Mouse (Mus musculus): ENCODE results near the gene Ccdc71. TPM values are rescaled to one million over a fixed set of nuclear protein-coding genes. Genes with fewer than 3 reads are reported as not detected.
A peak's percentile ranks its signal among the peaks of the same experiment; 100 is the strongest.

Gene Ccdc71
- polyA plus RNA-seq, 1 experiment from 2014 or later, result 43.9 TPM

DNA sequence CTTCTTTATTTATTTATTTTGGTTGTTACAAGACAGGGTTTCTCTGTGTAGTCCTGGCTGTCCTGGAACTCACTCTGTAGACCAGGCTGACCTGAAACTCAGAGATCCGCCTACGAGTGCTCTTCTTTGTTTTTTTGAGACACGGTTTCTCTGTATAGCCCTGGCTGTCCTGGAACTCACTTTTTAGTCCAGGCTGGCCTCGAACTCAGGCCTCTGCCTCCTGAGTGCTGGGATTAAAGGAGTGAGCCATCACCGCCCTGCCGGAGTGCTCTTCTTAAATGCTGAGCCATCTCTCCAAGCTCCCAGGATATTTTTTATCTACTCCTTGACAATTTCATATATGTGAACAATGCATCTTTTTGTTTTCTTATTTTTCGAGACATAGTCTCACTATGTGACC, 46.6 kb downstream of the Ccdc71 start:
- peaks cover 36% of the 10 kb centered on the region for H3K36me3 ChIP-seq (ENCODE audit: control insufficient read depth, insufficient read depth, low read length)
- H3K9ac ChIP-seq (ENCODE audit: low read length), result no peak overlapping the region
- H3K9me3 ChIP-seq (ENCODE audit: control insufficient read depth, low read length), result no peaks in the 10 kb centered on the region
- DNase-seq (ENCODE audit: low spot score) (no peak), ATAC-seq (replicated peaks; ENCODE audit: low FRiP score, low TSS enrichment, low read depth) (no peak)
- peaks cover 11% of the 10 kb centered on the region for H3K4me1 ChIP-seq (replicated peaks; ENCODE audit: control insufficient read depth, insufficient read depth, low read length)
- H3K4me3 ChIP-seq (ENCODE audit: low read depth, low read length), result no peak overlapping the region
- WGBS, result 82% methylated on average over 7 of the region's 7 CpGs
- H3K4me2 ChIP-seq (ENCODE audit: low read length), result peak overlapping the region; percentile 93
- H3K27ac ChIP-seq (ENCODE audit: low read depth), result peak overlapping the region; percentile 81; the same call in 1 of the 2 replicates
- H3K27me3 ChIP-seq (replicated peaks; ENCODE audit: control insufficient read depth, insufficient read depth, low read length), result no peaks in the 10 kb centered on the region

DNA sequence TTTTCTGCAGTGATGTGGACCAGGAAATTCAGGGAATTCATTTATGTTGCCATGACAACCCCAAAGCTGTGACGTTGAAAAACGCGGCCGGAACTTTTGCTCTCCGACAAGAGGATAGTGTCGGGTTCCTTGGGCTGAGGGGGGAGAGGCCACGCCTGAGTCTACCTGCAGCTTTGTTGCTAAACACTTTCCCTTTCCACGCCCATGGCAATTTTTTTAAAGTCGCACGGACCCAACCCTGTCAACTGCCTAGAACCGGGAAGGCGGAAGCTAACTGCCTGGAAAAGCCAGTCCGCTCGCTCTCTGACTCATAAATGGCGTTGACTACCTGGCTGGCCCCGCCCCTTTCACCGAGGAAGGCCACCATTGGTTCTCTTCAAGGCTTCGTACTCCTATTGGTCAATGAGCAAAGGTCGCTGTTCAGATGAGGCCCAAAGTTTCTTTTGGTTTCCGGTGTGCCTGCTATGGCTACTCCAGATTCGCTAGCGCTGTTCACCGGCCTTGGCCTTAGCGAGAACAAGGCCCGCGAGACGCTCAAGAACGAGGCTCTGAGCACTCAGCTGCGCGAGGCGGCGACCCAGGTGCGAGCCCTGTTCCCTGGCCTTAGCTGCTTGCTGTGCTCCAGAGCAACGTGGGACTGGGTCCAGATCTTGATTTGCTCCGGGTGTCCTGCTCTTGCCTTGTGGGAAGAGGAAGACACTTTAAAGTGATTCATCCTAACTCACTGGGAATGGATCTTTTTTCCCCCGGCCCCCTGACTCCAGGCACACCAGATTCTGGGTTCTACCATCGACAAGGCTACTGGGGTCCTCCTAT, 47.5 kb downstream of the Ccdc71 start, which contains the start of gene Qars:
TSS of gene Qars (plus strand) at position 88 of the 816 bp plus-strand sequence.
- under 1% methylated on average over 37 of the region's 37 CpGs for WGBS
- Histone ChIP-seq H3K4me3 (ENCODE audit: low read depth, low read length) (peak within 1 kb of the TSS; percentile 78), H3K9me3 (ENCODE audit: control insufficient read depth, low read length) (no peaks in the 10 kb centered on the region), H3K4me2 (ENCODE audit: low read length) (peak within 1 kb of the TSS; percentile 93), H3K27me3 (replicated peaks; ENCODE audit: control insufficient read depth, insufficient read depth, low read length) (no peaks in the 10 kb centered on the region), H3K9ac (ENCODE audit: low read length) (peak within 1 kb of the TSS; percentile 73), H3K4me1 (replicated peaks; ENCODE audit: control insufficient read depth, insufficient read depth, low read length) (peaks cover 11% of the 10 kb centered on the region), H3K27ac (ENCODE audit: low read depth) (peak within 1 kb of the TSS; percentile 81), H3K36me3 (ENCODE audit: control insufficient read depth, insufficient read depth, low read length) (peaks cover 37% of the 10 kb centered on the region)
- DNase-seq (ENCODE audit: low spot score), result peak; percentile 97
- peak; percentile 97 for ATAC-seq (replicated peaks; ENCODE audit: low FRiP score, low TSS enrichment, low read depth)

DNA sequence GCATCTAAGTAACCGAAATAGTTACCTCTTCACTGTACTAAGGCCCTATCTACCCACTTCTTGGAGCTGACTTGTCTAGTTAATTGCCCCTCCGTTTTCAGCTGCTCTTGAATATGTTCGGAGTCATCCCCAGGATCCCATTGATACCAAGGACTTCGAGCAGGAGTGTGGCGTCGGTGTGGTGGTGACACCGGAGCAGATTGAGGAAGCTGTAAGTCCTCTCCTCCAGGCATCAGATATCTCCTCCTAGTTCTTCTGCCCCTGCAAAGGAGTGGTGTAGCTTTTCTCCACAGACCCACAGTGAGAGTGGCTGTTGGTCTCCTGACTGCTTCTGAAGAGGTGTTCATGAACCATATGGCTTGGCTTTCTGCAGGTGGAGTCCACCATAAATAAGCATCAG, 48.4 kb downstream of the Ccdc71 start:
- ATAC-seq (replicated peaks; ENCODE audit: low FRiP score, low TSS enrichment, low read depth) (no peak), DNase-seq (ENCODE audit: low spot score) (no peak)
- WGBS, result 88% methylated on average over 7 of the region's 7 CpGs
- no peaks in the 10 kb centered on the region for H3K27me3 ChIP-seq (replicated peaks; ENCODE audit: control insufficient read depth, insufficient read depth, low read length)
- peak overlapping the region; percentile 93 for H3K4me2 ChIP-seq (ENCODE audit: low read length)
- peak overlapping the region; percentile 73 for H3K9ac ChIP-seq (ENCODE audit: low read length)
- H3K27ac ChIP-seq (ENCODE audit: low read depth), result no peak overlapping the region; the same call in 1 of the 2 replicates
- peaks cover 11% of the 10 kb centered on the region for H3K4me1 ChIP-seq (replicated peaks; ENCODE audit: control insufficient read depth, insufficient read depth, low read length)
- peaks cover 43% of the 10 kb centered on the region for H3K36me3 ChIP-seq (ENCODE audit: control insufficient read depth, insufficient read depth, low read length)
- peak overlapping the region; percentile 78 for H3K4me3 ChIP-seq (ENCODE audit: low read depth, low read length)
- H3K9me3 ChIP-seq (ENCODE audit: control insufficient read depth, low read length), result no peaks in the 10 kb centered on the region

Other genes with a start within 250 kb of the Ccdc71 start
- 71.7 and 75.6 TPM in 2 replicates for gene Dag1, start 196.6 kb upstream of the Ccdc71 start, polyA plus RNA-seq (2014; fragmentation: Nextera tagmentation; extraction: Ambion mirVana)
- gene Nicn1, start 170.1 kb upstream of the Ccdc71 start, polyA plus RNA-seq (2014; fragmentation: Nextera tagmentation; extraction: Ambion mirVana), result 38.9 and 41.2 TPM in 2 replicates
- 23.0 and 24.2 TPM in 2 replicates for gene Amt, start 163.7 kb upstream of the Ccdc71 start, polyA plus RNA-seq (2014; fragmentation: Nextera tagmentation; extraction: Ambion mirVana)
- gene Rhoa, start 154.4 kb upstream of the Ccdc71 start, polyA plus RNA-seq (2014; fragmentation: Nextera tagmentation; extraction: Ambion mirVana), result 281 and 309 TPM in 2 replicates
- gene Tcta, start 154.4 kb upstream of the Ccdc71 start, polyA plus RNA-seq (2014; fragmentation: Nextera tagmentation; extraction: Ambion mirVana), result 27.5 and 30.4 TPM in 2 replicates
- 760 and 815 TPM in 2 replicates for gene Gpx1, start 121.6 kb upstream of the Ccdc71 start, polyA plus RNA-seq (2014; fragmentation: Nextera tagmentation; extraction: Ambion mirVana)
- 103 and 114 TPM in 2 replicates for gene Usp4, start 112.7 kb upstream of the Ccdc71 start, polyA plus RNA-seq (2014; fragmentation: Nextera tagmentation; extraction: Ambion mirVana)
- 0.55 and 0.66 TPM in 2 replicates for gene 1700102P08Rik, start 67.7 kb upstream of the Ccdc71 start, polyA plus RNA-seq (2014; fragmentation: Nextera tagmentation; extraction: Ambion mirVana)
- 1.5 and 1.7 TPM in 2 replicates for gene Ccdc36, start 32.0 kb upstream of the Ccdc71 start, polyA plus RNA-seq (2014; fragmentation: Nextera tagmentation; extraction: Ambion mirVana)
- not detected in 2 replicates for gene BC048562, start 24.0 kb upstream of the Ccdc71 start, polyA plus RNA-seq (2014; fragmentation: Nextera tagmentation; extraction: Ambion mirVana)
- gene Klhdc8b, start 1.1 kb downstream of the Ccdc71 start, polyA plus RNA-seq (2014; fragmentation: Nextera tagmentation; extraction: Ambion mirVana), result 59.9 and 60.7 TPM in 2 replicates
- gene Lamb2, start 19.2 kb downstream of the Ccdc71 start, polyA plus RNA-seq (2014; fragmentation: Nextera tagmentation; extraction: Ambion mirVana), result 32.3 and 33.7 TPM in 2 replicates
- 51.6 and 53.5 TPM in 2 replicates for gene Usp19, start 30.1 kb downstream of the Ccdc71 start, polyA plus RNA-seq (2014; fragmentation: Nextera tagmentation; extraction: Ambion mirVana)
- 119 and 128 TPM in 2 replicates for gene Qars, start 47.2 kb downstream of the Ccdc71 start, polyA plus RNA-seq (2014; fragmentation: Nextera tagmentation; extraction: Ambion mirVana)
- gene Qrich1, start 56.3 kb downstream of the Ccdc71 start, polyA plus RNA-seq (2014; fragmentation: Nextera tagmentation; extraction: Ambion mirVana), result 122 and 133 TPM in 2 replicates
- 226 and 246 TPM in 2 replicates for gene Impdh2, start 99.8 kb downstream of the Ccdc71 start, polyA plus RNA-seq (2014; fragmentation: Nextera tagmentation; extraction: Ambion mirVana)
- gene Ndufaf3, start 106.9 kb downstream of the Ccdc71 start, polyA plus RNA-seq (2014; fragmentation: Nextera tagmentation; extraction: Ambion mirVana), result 37.0 and 39.8 TPM in 2 replicates
- gene Dalrd3, start 109.4 kb downstream of the Ccdc71 start, polyA plus RNA-seq (2014; fragmentation: Nextera tagmentation; extraction: Ambion mirVana), result 127 and 146 TPM in 2 replicates
- gene Wdr6, start 118.2 kb downstream of the Ccdc71 start, polyA plus RNA-seq (2014; fragmentation: Nextera tagmentation; extraction: Ambion mirVana), result 82.0 and 95.0 TPM in 2 replicates
- gene P4htm, start 137.1 kb downstream of the Ccdc71 start, polyA plus RNA-seq (2014; fragmentation: Nextera tagmentation; extraction: Ambion mirVana), result 5.9 and 7.0 TPM in 2 replicates
- 43.1 and 46.7 TPM in 2 replicates for gene Arih2, start 188.9 kb downstream of the Ccdc71 start, polyA plus RNA-seq (2014; fragmentation: Nextera tagmentation; extraction: Ambion mirVana)
- gene Slc25a20, start 201.6 kb downstream of the Ccdc71 start, polyA plus RNA-seq (2014; fragmentation: Nextera tagmentation; extraction: Ambion mirVana), result 29.1 and 34.5 TPM in 2 replicates
- 52.3 and 54.4 TPM in 2 replicates for gene Prkar2a, start 228.8 kb downstream of the Ccdc71 start, polyA plus RNA-seq (2014; fragmentation: Nextera tagmentation; extraction: Ambion mirVana)

Measured in intestine, embryonic 14.5 days (tissue).